Mouse (Mus musculus) liver, embryonic 14.5 days (tissue): ENCODE results near the gene Zfp398. TPM values are rescaled to one million over a fixed set of nuclear protein-coding genes. Genes with fewer than 3 reads are reported as not detected.
A peak's percentile ranks its signal among the peaks of the same experiment; 100 is the strongest.

Experiments
- ATAC-seq: fragments of 200-750 bp; cut with Nextera tagmentation; 2 replicates; pipeline ENCODE4 v1.8.0; 2017; ENCODE audit warnings: moderate number of reproducible peaks, mild to moderate bottlenecking, moderate library complexity; ENCODE audit not compliant: insufficient read depth
- DNase-seq, 3 experiments: peaks; one replicate each; pipeline ENCODE4 v3.0.0-alpha.2; 2012 to 2013; ENCODE audit warnings: low read depth in 3 of 3, low spot score in 3 of 3
- H3K27ac ChIP-seq: fragments of 300-500 bp; sonication (generic); 2 replicates; pipeline ENCODE4 v1.5.1; 2014; ENCODE audit warnings: moderate library complexity, mild to moderate bottlenecking, control low read depth, inconsistent platforms
- H3K27me3 ChIP-seq: fragments of 300-500 bp; sonication (generic); 2 replicates; pipeline ENCODE4 v1.6.1; 2014; ENCODE audit warnings: mild to moderate bottlenecking, low read length, moderate library complexity; ENCODE audit not compliant: control insufficient read depth, insufficient read depth
- H3K36me3 ChIP-seq: fragments of 300-500 bp; sonication (generic); replicated peaks from 2 replicates; pipeline ENCODE4 v1.6.1; 2014; ENCODE audit warnings: low read depth; ENCODE audit not compliant: control insufficient read depth, insufficient read depth
- H3K4me1 ChIP-seq, 2 experiments: fragments of 200-500 bp in 1 of 2; fragments of 300-500 bp in 1 of 2; sonication (generic) in 1 of 2; replicated peaks; 2 replicates each; pipeline ENCODE4 v1.6.1; 2012 to 2014; ENCODE audit warnings: antibody characterized with exemption in 1 of 2, inconsistent platforms in 1 of 2, low read length in 1 of 2; ENCODE audit not compliant: control insufficient read depth in 2 of 2, insufficient read depth in 2 of 2
- H3K4me2 ChIP-seq: fragments of 300-500 bp; sonication (generic); 2 replicates; pipeline ENCODE4 v1.6.1; 2014; ENCODE audit warnings: low read depth, mild to moderate bottlenecking, control low read depth, moderate library complexity
- H3K4me3 ChIP-seq, 2 experiments: fragments of 200-500 bp in 1 of 2; fragments of 300-500 bp in 1 of 2; sonication (generic) in 1 of 2; 2 replicates each; pipeline ENCODE4 v1.5.1; 2012 to 2014; ENCODE audit warnings: low read depth in 2 of 2, low read length in 2 of 2, mild to moderate bottlenecking in 2 of 2, control low read depth in 1 of 2, inconsistent platforms in 1 of 2, moderate library complexity in 1 of 2; ENCODE audit not compliant: insufficient read depth in 1 of 2
- H3K9ac ChIP-seq: fragments of 300-500 bp; sonication (generic); replicated peaks from 2 replicates; pipeline ENCODE4 v1.6.1; 2014; ENCODE audit warnings: mild to moderate bottlenecking, control low read depth, moderate library complexity
- H3K9me3 ChIP-seq: fragments of 300-500 bp; sonication (generic); 2 replicates; pipeline ENCODE4 v1.6.1; 2016; ENCODE audit warnings: low read length, mixed read lengths; ENCODE audit not compliant: control insufficient read depth
- CTCF ChIP-seq: IDR thresholded peaks from 2 replicates; pipeline ENCODE4 v1.5.1; 2016; ENCODE audit warnings: antibody characterized with exemption, low read depth, control low read depth
- EP300 ChIP-seq: IDR thresholded peaks from 2 replicates; pipeline ENCODE4 v1.6.1; 2016; ENCODE audit warnings: antibody characterized with exemption, low read depth
- WGBS: fragments of 180-500 bp; shearing (Covaris S2); extraction: QIAGEN DNeasy Blood & Tissue Kit; methylation state at CpG from one replicate; pipeline ENCODE4 v1.1.7; 2014; ENCODE audit not compliant: insufficient replicate concordance; 5-methylcytosine and 5-hydroxymethylcytosine counted together
- polyA plus RNA-seq, 2 experiments: library from polyadenylated mRNA; depleted of rRNA in 1 of 2; stranded (reverse) in 1 of 2; unstranded in 1 of 2; fragments of >200 nt; fragmentation: Nextera tagmentation in 1 of 2; extraction: Ambion mirVana in 1 of 2; gene quantifications; 2 replicates each; pipeline versions ENCODE4 v1.2.1 to v1.2.3; 2012 to 2014

The Zfp398 gene
- polyA plus RNA-seq, 2 experiments, result 1.2 to 1.7 TPM

- Histone ChIP-seq H3K4me3 (no peak overlapping the region), H3K27me3 (no peaks in the 10 kb centered on the region), H3K4me1 (peaks cover 7 to 15% of the 10 kb centered on the region in 2 experiments), H3K4me2 (no peak overlapping the region), H3K9me3 (no peaks in the 10 kb centered on the region), H3K36me3 (peaks cover 14% of the 10 kb centered on the region), H3K27ac (no peak overlapping the region), H3K9ac (no peak overlapping the region)
- TF ChIP-seq CTCF (no peak), EP300 (no peak)
- DNase-seq (no peak), ATAC-seq (no peak)
- 78% methylated on average over 5 of the region's 5 CpGs for WGBS
Observed at GRCm38 (mm10) chr6:47808545-47808944, 26.9 kb upstream of the Zfp398 start.

- WGBS, result 63% methylated on average over 4 of the region's 4 CpGs
- Histone ChIP-seq H3K27ac (no peak overlapping the region), H3K4me2 (no peak overlapping the region), H3K4me3 (no peak overlapping the region), H3K36me3 (peaks cover 9% of the 10 kb centered on the region), H3K27me3 (no peaks in the 10 kb centered on the region), H3K9ac (no peak overlapping the region), H3K9me3 (no peaks in the 10 kb centered on the region), H3K4me1 (peaks cover 10 to 19% of the 10 kb centered on the region in 2 experiments)
- no peak for TF ChIP-seq EP300
- TF ChIP-seq CTCF, result no peak
- ATAC-seq, result no peak
- no peak for DNase-seq
Observed at GRCm38 (mm10) chr6:47809053-47809452, 26.4 kb upstream of the Zfp398 start.

GRCm38 (mm10) chr6:47810181-47810580 is 25.3 kb upstream of the Zfp398 start:
- H3K36me3 ChIP-seq, result peaks cover 8% of the 10 kb centered on the region
- H3K9me3 ChIP-seq, result no peaks in the 10 kb centered on the region
- no peaks in the 10 kb centered on the region for H3K27me3 ChIP-seq
- H3K4me2 ChIP-seq, result no peak overlapping the region
- WGBS, result 74% methylated on average over 2 of the region's 2 CpGs
- no peak for DNase-seq
- no peak overlapping the region for H3K27ac ChIP-seq
- no peak for ATAC-seq
- no peak overlapping the region; the same call in 1 of the 2 replicates for H3K9ac ChIP-seq
- peaks cover 12 to 19% of the 10 kb centered on the region in 2 experiments for H3K4me1 ChIP-seq
- no peak overlapping the region for H3K4me3 ChIP-seq
- TF ChIP-seq CTCF (peak; percentile 21; the same call in 1 of the 2 replicates), EP300 (no peak)

- peak overlapping the region; percentile 79 for H3K4me2 ChIP-seq
- TF ChIP-seq EP300, result no peak
- no peak for TF ChIP-seq CTCF
- H3K27ac ChIP-seq, result no peak overlapping the region; the same call in 1 of the 2 replicates
- H3K36me3 ChIP-seq, result peaks cover 3% of the 10 kb centered on the region
- WGBS, result 57% methylated on average over 5 of the region's 5 CpGs
- no peaks in the 10 kb centered on the region for H3K27me3 ChIP-seq
- ATAC-seq, result no peak
- H3K4me1 ChIP-seq, result peaks cover 12 to 19% of the 10 kb centered on the region in 2 experiments
- H3K9ac ChIP-seq, result peak overlapping the region; percentile 90
- no peaks in the 10 kb centered on the region for H3K9me3 ChIP-seq
- peak overlapping the region; percentile 63 to 94 for H3K4me3 ChIP-seq
- DNase-seq, result no peak
Observed at GRCm38 (mm10) chr6:47811324-47811723, 24.1 kb upstream of the Zfp398 start.

- no peak for ATAC-seq
- Histone ChIP-seq H3K9ac (peak overlapping the region; percentile 90), H3K4me1 (peaks cover 12 to 19% of the 10 kb centered on the region in 2 experiments), H3K27me3 (no peaks in the 10 kb centered on the region), H3K36me3 (no peaks in the 10 kb centered on the region), H3K27ac (peak overlapping the region; percentile 79), H3K9me3 (no peaks in the 10 kb centered on the region), H3K4me2 (peak overlapping the region; percentile 79), H3K4me3 (peak overlapping the region; percentile 63 to 94)
- under 1% methylated on average over 17 of the region's 17 CpGs for WGBS
- TF ChIP-seq CTCF, result no peak
- no peak for TF ChIP-seq EP300
- no peak for DNase-seq
Observed at GRCm38 (mm10) chr6:47812271-47812915, 23.1 kb upstream of the Zfp398 start.
